Mouse (Mus musculus) limb, embryonic 14.5 days (tissue): ENCODE measurements around the gene C1qb. TPM values are rescaled to one million over a fixed set of nuclear protein-coding genes. Genes with fewer than 3 reads are reported as not detected.

ENCODE experiments used
- ATAC-seq: fragments of 200-750 bp; cut with Nextera tagmentation; 2 replicates; pipeline ENCODE4 v1.8.0; 2017; ENCODE audit warnings: low read depth, moderate number of reproducible peaks, moderate TSS enrichment; ENCODE audit not compliant: low FRiP score
- DNase-seq: peaks from one replicate; pipeline ENCODE4 v3.0.0-alpha.2; 2015; ENCODE audit warnings: low spot score
- H3K27ac ChIP-seq: fragments of 300-500 bp; sonication (generic); replicated peaks from 2 replicates; pipeline ENCODE4 v1.5.1; 2014; ENCODE audit warnings: low read depth, mild to moderate bottlenecking, low read length, moderate library complexity, mixed read lengths
- H3K27me3 ChIP-seq: fragments of 300-500 bp; sonication (generic); 2 replicates; pipeline ENCODE4 v1.6.1; 2014; ENCODE audit warnings: low read length, mixed read lengths; ENCODE audit not compliant: control insufficient read depth, insufficient read depth
- H3K36me3 ChIP-seq: fragments of 300-500 bp; sonication (generic); 2 replicates; pipeline ENCODE4 v1.6.1; 2014; ENCODE audit warnings: mild to moderate bottlenecking, low read length, moderate library complexity, mixed read lengths; ENCODE audit not compliant: control insufficient read depth, insufficient read depth
- H3K4me1 ChIP-seq: fragments of 300-500 bp; sonication (generic); 2 replicates; pipeline ENCODE4 v1.6.1; 2014; ENCODE audit warnings: antibody characterized with exemption, low read length, mixed read lengths; ENCODE audit not compliant: control insufficient read depth, insufficient read depth
- H3K4me2 ChIP-seq: fragments of 300-500 bp; sonication (generic); replicated peaks from 2 replicates; pipeline ENCODE4 v1.6.1; 2014; ENCODE audit warnings: low read depth, mild to moderate bottlenecking, low read length, moderate library complexity; ENCODE audit not compliant: severe bottlenecking
- H3K4me3 ChIP-seq: fragments of 300-500 bp; sonication (generic); replicated peaks from 2 replicates; pipeline ENCODE4 v1.5.1; 2014; ENCODE audit warnings: low read length
- H3K9ac ChIP-seq: fragments of 300-500 bp; sonication (generic); 2 replicates; pipeline ENCODE4 v1.6.1; 2014; ENCODE audit warnings: mild to moderate bottlenecking, low read depth, low read length, moderate library complexity; ENCODE audit not compliant: severe bottlenecking
- H3K9me3 ChIP-seq: fragments of 300-500 bp; sonication (generic); 2 replicates; pipeline ENCODE4 v1.6.1; 2016; ENCODE audit warnings: low read length; ENCODE audit not compliant: control insufficient read depth
- POLR2A ChIP-seq: fragments of 200-500 bp; IDR thresholded peaks from 2 replicates; pipeline ENCODE4 v1.8.0; 2012; ENCODE audit warnings: inconsistent platforms, mild to moderate bottlenecking, moderate library complexity, borderline replicate concordance; ENCODE audit not compliant: insufficient read depth, insufficient read length; ENCODE audit errors: extremely low read depth
- WGBS: fragments of 180-500 bp; shearing (Covaris S2); extraction: QIAGEN DNeasy Blood & Tissue Kit; methylation state at CpG from one replicate; pipeline ENCODE4 v1.1.7; 2014; 5-methylcytosine and 5-hydroxymethylcytosine counted together
- polyA plus RNA-seq, 2 experiments: library from polyadenylated mRNA; depleted of rRNA in 1 of 2; stranded (reverse) in 1 of 2; unstranded in 1 of 2; fragments of >200 nt; fragmentation: Nextera tagmentation in 1 of 2; extraction: Ambion mirVana in 1 of 2; gene quantifications; 2 replicates each; pipeline versions ENCODE4 v1.2.1 to v1.2.3; 2012 to 2014

The C1qb gene
- polyA plus RNA-seq, 2 experiments = 56.2 to 81.2 TPM

GRCm38 (mm10) chr4:136894821-136895220 lies 8.8 kb upstream of the C1qb start:
- Histone ChIP-seq H3K9ac (no peak overlapping the region), H3K27me3 (peaks cover 26% of the 10 kb centered on the region; the same call in 1 of the 2 replicates), H3K4me3 (no peak overlapping the region), H3K4me1 (no peaks in the 10 kb centered on the region), H3K4me2 (no peak overlapping the region), H3K36me3 (no peaks in the 10 kb centered on the region), H3K9me3 (no peaks in the 10 kb centered on the region), H3K27ac (no peak overlapping the region)
- DNase-seq (no peak), ATAC-seq (no peak)
- 65% methylated on average over 4 of the region's 4 CpGs for WGBS
- no peak for TF ChIP-seq POLR2A

DNA sequence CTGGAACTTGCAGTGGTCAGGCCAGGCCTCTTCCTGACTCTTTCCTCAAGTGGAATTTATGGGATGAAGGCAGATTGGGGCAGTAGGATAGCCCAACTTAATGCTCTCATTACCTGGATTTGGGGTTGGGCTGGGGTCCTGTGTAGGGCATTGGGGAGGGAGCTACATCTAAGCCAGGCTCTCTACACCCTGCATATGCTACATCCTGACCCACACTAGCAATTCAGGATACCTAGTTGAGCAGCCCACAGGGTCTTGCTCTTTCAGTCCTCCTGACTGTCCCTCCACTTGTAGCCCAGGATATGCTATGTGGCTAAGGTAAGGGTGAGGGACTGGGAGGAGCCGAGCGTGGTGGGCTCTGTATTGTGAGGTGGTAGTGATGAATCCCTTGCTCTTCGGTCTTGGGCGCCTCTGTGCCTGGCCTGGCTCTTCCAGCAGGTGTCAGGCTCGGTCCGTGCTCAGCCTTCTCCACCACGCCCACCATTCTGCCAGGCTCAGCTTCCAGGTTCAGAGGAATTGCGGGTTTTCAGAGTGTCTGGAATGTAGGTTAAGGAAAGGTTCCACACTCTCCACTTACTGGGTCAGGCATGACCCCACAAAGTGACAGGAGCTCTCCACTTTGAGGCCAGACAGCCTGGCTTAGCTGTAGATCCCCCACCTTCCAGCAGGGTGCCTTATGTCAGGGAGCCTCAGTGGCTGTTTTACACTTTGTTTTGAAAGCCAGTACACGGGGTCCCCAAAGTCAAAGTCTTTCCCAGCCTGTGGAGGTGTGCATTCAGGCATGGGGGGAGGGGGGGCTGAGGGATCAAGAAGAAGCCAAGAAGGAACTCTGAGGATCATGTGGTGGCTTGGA lies 7.9 kb upstream of the C1qb start:
- no peak for ATAC-seq
- WGBS = 8% methylated on average over 9 of the region's 9 CpGs
- Histone ChIP-seq H3K9me3 (no peaks in the 10 kb centered on the region), H3K27me3 (peaks cover 26% of the 10 kb centered on the region; the same call in 1 of the 2 replicates), H3K4me2 (no peak overlapping the region), H3K9ac (no peak overlapping the region), H3K4me3 (no peak overlapping the region), H3K4me1 (no peaks in the 10 kb centered on the region), H3K27ac (no peak overlapping the region), H3K36me3 (no peaks in the 10 kb centered on the region)
- TF ChIP-seq POLR2A = no peak
- DNase-seq = no peak

DNA sequence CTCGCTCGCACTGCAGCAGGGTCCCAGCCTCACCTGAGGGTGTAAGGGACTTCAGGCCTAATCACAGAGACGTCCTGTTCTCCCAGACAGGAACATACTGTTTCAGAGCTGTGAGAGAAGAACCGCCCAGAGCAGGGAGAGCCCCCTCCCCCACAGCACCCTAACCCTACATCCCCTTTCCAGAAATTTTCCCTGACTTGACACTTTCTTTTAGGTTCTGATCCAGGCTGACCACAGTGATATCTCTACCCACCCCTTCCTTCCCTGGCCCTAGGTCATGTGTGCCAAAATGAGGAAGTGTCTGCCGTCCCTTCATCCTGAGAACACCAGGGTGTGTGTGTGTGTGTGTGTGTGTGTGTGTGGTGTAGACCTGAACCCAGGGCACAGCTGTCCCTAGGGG lies 6.8 kb upstream of the C1qb start, which contains the start of gene C1qc:
TSS of gene C1qc (minus strand) at position 255 of the 400 bp plus-strand sequence.
- 59% methylated on average over 5 of the region's 5 CpGs for WGBS
- no peak for DNase-seq
- H3K9ac ChIP-seq = no peak within 1 kb of the TSS
- ATAC-seq = no peak
- no peaks in the 10 kb centered on the region for H3K4me1 ChIP-seq
- no peak within 1 kb of the TSS for H3K27ac ChIP-seq
- no peak within 1 kb of the TSS for H3K4me2 ChIP-seq
- H3K27me3 ChIP-seq = peaks cover 26% of the 10 kb centered on the region; the same call in 1 of the 2 replicates
- H3K9me3 ChIP-seq = no peaks in the 10 kb centered on the region
- H3K36me3 ChIP-seq = no peaks in the 10 kb centered on the region
- TF ChIP-seq POLR2A = no peak
- no peak within 1 kb of the TSS for H3K4me3 ChIP-seq

- DNase-seq (no peak), ATAC-seq (no peak)
- H3K36me3 ChIP-seq = no peaks in the 10 kb centered on the region
- TF ChIP-seq POLR2A = no peak
- no peak overlapping the region for H3K27ac ChIP-seq
- no peaks in the 10 kb centered on the region for H3K9me3 ChIP-seq
- peaks cover 26% of the 10 kb centered on the region; the same call in 1 of the 2 replicates for H3K27me3 ChIP-seq
- WGBS = 50% methylated on average over 5 of the region's 7 CpGs
- no peak overlapping the region for H3K4me3 ChIP-seq
- H3K9ac ChIP-seq = no peak overlapping the region
- H3K4me1 ChIP-seq = no peaks in the 10 kb centered on the region
- H3K4me2 ChIP-seq = no peak overlapping the region
These were observed 6.4 kb upstream of the C1qb start for GRCm38 (mm10) chr4:136892371-136892770.

- H3K4me1 ChIP-seq = no peaks in the 10 kb centered on the region
- H3K9me3 ChIP-seq = no peaks in the 10 kb centered on the region
- no peak overlapping the region for H3K4me3 ChIP-seq
- 90% methylated on average over 4 of the region's 4 CpGs for WGBS
- H3K27ac ChIP-seq = no peak overlapping the region
- H3K36me3 ChIP-seq = no peaks in the 10 kb centered on the region
- ATAC-seq = no peak
- peaks cover 17% of the 10 kb centered on the region; the same call in 1 of the 2 replicates for H3K27me3 ChIP-seq
- no peak for TF ChIP-seq POLR2A
- no peak for DNase-seq
- no peak overlapping the region for H3K9ac ChIP-seq
- H3K4me2 ChIP-seq = no peak overlapping the region
These were observed 5.1 kb upstream of the C1qb start for GRCm38 (mm10) chr4:136891115-136891514.
